Mouse (Mus musculus): ENCODE measurements around the gene Numbl.
"Not testable (repeated sequence)": the region's sequence is repeated elsewhere in the genome, so short reads cannot be mapped to it uniquely, and the experiment has no call there.

Gene Numbl

GRCm38 (mm10) chr7:27244088-27244487 is 14.1 kb upstream of the Numbl start:
- in situ Hi-C loops (cut with MboI; ENCODE audit: low pct_unique_long_range_greater_than_20kb in 1 of 2, low sequenced_read_pairs in 2 of 2, unreplicated experiment in 1 of 2), result not testable (repeated sequence)

- in situ Hi-C loops (cut with MboI; ENCODE audit: low pct_unique_long_range_greater_than_20kb in 1 of 2, low sequenced_read_pairs in 2 of 2, unreplicated experiment in 1 of 2), result no loop called here
These were observed 9.1 kb upstream of the Numbl start for GRCm38 (mm10) chr7:27249146-27249545.

- in situ Hi-C loops (cut with MboI; ENCODE audit: low pct_unique_long_range_greater_than_20kb in 1 of 2, low sequenced_read_pairs in 2 of 2, unreplicated experiment in 1 of 2), result loop anchor here in 1 of 2 experiments (25.0 kb wide), 1 partner anchor 463 kb away; no protein-coding TSS in a partner anchor
These were observed 8.3 kb upstream of the Numbl start for GRCm38 (mm10) chr7:27249928-27250327.

GRCm38 (mm10) chr7:27251946-27252345 is 6.3 kb upstream of the Numbl start:
- in situ Hi-C loops (cut with MboI; ENCODE audit: low pct_unique_long_range_greater_than_20kb in 1 of 2, low sequenced_read_pairs in 2 of 2, unreplicated experiment in 1 of 2), result loop anchor here in 1 of 2 experiments (25.0 kb wide), 1 partner anchor 465 kb away; no protein-coding TSS in a partner anchor

- in situ Hi-C loops (cut with MboI; ENCODE audit: low pct_unique_long_range_greater_than_20kb in 1 of 2, low sequenced_read_pairs in 2 of 2, unreplicated experiment in 1 of 2), result loop anchor here in 1 of 2 experiments (25.0 kb wide), 1 partner anchor 468 kb away; no protein-coding TSS in a partner anchor
These were observed 2.5 kb upstream of the Numbl start for GRCm38 (mm10) chr7:27255721-27256120.

- in situ Hi-C loops (cut with MboI; ENCODE audit: low pct_unique_long_range_greater_than_20kb in 1 of 2, low sequenced_read_pairs in 2 of 2, unreplicated experiment in 1 of 2), result loop anchor here in 1 of 2 experiments (25.0 kb wide), 1 partner anchor 470 kb away; no protein-coding TSS in a partner anchor
These were observed 984 bp upstream of the Numbl start for GRCm38 (mm10) chr7:27257046-27257851.

- in situ Hi-C loops (cut with MboI; ENCODE audit: low pct_unique_long_range_greater_than_20kb in 1 of 2, low sequenced_read_pairs in 2 of 2, unreplicated experiment in 1 of 2), result loop anchor here in 1 of 2 experiments (25.0 kb wide), 1 partner anchor 471 kb away; no protein-coding TSS in a partner anchor
These were observed 405 bp upstream of the Numbl start for GRCm38 (mm10) chr7:27257852-27258204.

- in situ Hi-C loops (cut with MboI; ENCODE audit: low pct_unique_long_range_greater_than_20kb in 1 of 2, low sequenced_read_pairs in 2 of 2, unreplicated experiment in 1 of 2), result loop anchor here in 1 of 2 experiments (25.0 kb wide), 1 partner anchor 472 kb away; no protein-coding TSS in a partner anchor
These were observed 1.1 kb downstream of the Numbl start for GRCm38 (mm10) chr7:27259271-27259721.

GRCm38 (mm10) chr7:27259771-27260170 is 1.5 kb downstream of the Numbl start:
- in situ Hi-C loops (cut with MboI; ENCODE audit: low pct_unique_long_range_greater_than_20kb in 1 of 2, low sequenced_read_pairs in 2 of 2, unreplicated experiment in 1 of 2), result loop anchor here in 1 of 2 experiments (25.0 kb wide), 1 partner anchor 472 kb away; no protein-coding TSS in a partner anchor

- in situ Hi-C loops (cut with MboI; ENCODE audit: low pct_unique_long_range_greater_than_20kb in 1 of 2, low sequenced_read_pairs in 2 of 2, unreplicated experiment in 1 of 2), result loop anchor here in 1 of 2 experiments (25.0 kb wide), 1 partner anchor 474 kb away; no protein-coding TSS in a partner anchor
These were observed 2.6 kb downstream of the Numbl start for GRCm38 (mm10) chr7:27260856-27261255.

GRCm38 (mm10) chr7:27261888-27262287 is 3.7 kb downstream of the Numbl start:
- in situ Hi-C loops (cut with MboI; ENCODE audit: low pct_unique_long_range_greater_than_20kb in 1 of 2, low sequenced_read_pairs in 2 of 2, unreplicated experiment in 1 of 2), result loop anchor here in 1 of 2 experiments (25.0 kb wide), 1 partner anchor 475 kb away; no protein-coding TSS in a partner anchor

- in situ Hi-C loops (cut with MboI; ENCODE audit: low pct_unique_long_range_greater_than_20kb in 1 of 2, low sequenced_read_pairs in 2 of 2, unreplicated experiment in 1 of 2), result loop anchor here in 1 of 2 experiments (25.0 kb wide), 1 partner anchor 477 kb away; no protein-coding TSS in a partner anchor
These were observed 6.5 kb downstream of the Numbl start for GRCm38 (mm10) chr7:27264761-27265160.

- in situ Hi-C loops (cut with MboI; ENCODE audit: low pct_unique_long_range_greater_than_20kb in 1 of 2, low sequenced_read_pairs in 2 of 2, unreplicated experiment in 1 of 2), result loop anchor here in 1 of 2 experiments (25.0 kb wide), 1 partner anchor 479 kb away; no protein-coding TSS in a partner anchor
These were observed 8.4 kb downstream of the Numbl start for GRCm38 (mm10) chr7:27266515-27267128.

GRCm38 (mm10) chr7:27271423-27271822 is 13.2 kb downstream of the Numbl start:
- in situ Hi-C loops (cut with MboI; ENCODE audit: low pct_unique_long_range_greater_than_20kb in 1 of 2, low sequenced_read_pairs in 2 of 2, unreplicated experiment in 1 of 2), result loop anchor here in 1 of 2 experiments (25.0 kb wide), 1 partner anchor 484 kb away; no protein-coding TSS in a partner anchor

- in situ Hi-C loops (cut with MboI; ENCODE audit: low pct_unique_long_range_greater_than_20kb in 1 of 2, low sequenced_read_pairs in 2 of 2, unreplicated experiment in 1 of 2), result loop anchor here in 1 of 2 experiments (25.0 kb wide), 1 partner anchor 487 kb away; no protein-coding TSS in a partner anchor
These were observed 15.6 kb downstream of the Numbl start for GRCm38 (mm10) chr7:27273739-27274351.

- in situ Hi-C loops (cut with MboI; ENCODE audit: low pct_unique_long_range_greater_than_20kb in 1 of 2, low sequenced_read_pairs in 2 of 2, unreplicated experiment in 1 of 2), result loop anchor here in 1 of 2 experiments (25.0 kb wide), 1 partner anchor 488 kb away; no protein-coding TSS in a partner anchor
These were observed 16.7 kb downstream of the Numbl start for GRCm38 (mm10) chr7:27274916-27275315.

GRCm38 (mm10) chr7:27276021-27276420 is 17.8 kb downstream of the Numbl start:
- in situ Hi-C loops (cut with MboI; ENCODE audit: low pct_unique_long_range_greater_than_20kb in 1 of 2, low sequenced_read_pairs in 2 of 2, unreplicated experiment in 1 of 2), result no loop called here

GRCm38 (mm10) chr7:27277191-27277590 is 19.0 kb downstream of the Numbl start:
- in situ Hi-C loops (cut with MboI; ENCODE audit: low pct_unique_long_range_greater_than_20kb in 1 of 2, low sequenced_read_pairs in 2 of 2, unreplicated experiment in 1 of 2), result no loop called here
